Mouse (Mus musculus): Measurements from ENCODE around the gene Exosc1. TPM values are rescaled to one million over a fixed set of nuclear protein-coding genes. Genes with fewer than 3 reads are reported as not detected.
A peak's percentile ranks its signal among the peaks of the same experiment; 100 is the strongest.
"Not testable (repeated sequence)": the region's sequence is repeated elsewhere in the genome, so short reads cannot be mapped to it uniquely, and the experiment has no call there.

Gene Exosc1
- total RNA-seq, 2 experiments from 2014 or later = 25.8 to 26.8 TPM

GRCm38 (mm10) chr19:41914592-41914882 is 18.7 kb downstream of the Exosc1 start:
- not testable (repeated sequence) for DNase-seq (ENCODE audit: low spot score in 2 of 2)

- no peak for DNase-seq (ENCODE audit: low spot score in 2 of 2)
These were observed 19.2 kb downstream of the Exosc1 start for GRCm38 (mm10) chr19:41913774-41914591.

- peak; percentile 48 to 54 for DNase-seq (ENCODE audit: low spot score in 2 of 2)
These were observed 20.8 kb downstream of the Exosc1 start for GRCm38 (mm10) chr19:41912121-41913080.

- DNase-seq (ENCODE audit: low spot score in 2 of 2) = peak; percentile 93 to 97
These were observed 21.8 kb downstream of the Exosc1 start, which contains the start of gene Pgam1 for GRCm38 (mm10) chr19:41911178-41912073. TSS of gene Pgam1 (plus strand) at chr19:41911923.

- DNase-seq (ENCODE audit: low spot score in 2 of 2) = no peak
These were observed 22.8 kb downstream of the Exosc1 start for GRCm38 (mm10) chr19:41910396-41910795.

- no peak for DNase-seq (ENCODE audit: low spot score in 2 of 2)
These were observed 24.5 kb downstream of the Exosc1 start for GRCm38 (mm10) chr19:41908736-41909135.

GRCm38 (mm10) chr19:41907079-41907760 is 26.0 kb downstream of the Exosc1 start:
- DNase-seq (ENCODE audit: low spot score in 2 of 2) = no peak

- DNase-seq (ENCODE audit: low spot score in 2 of 2) = no peak
These were observed 26.7 kb downstream of the Exosc1 start for GRCm38 (mm10) chr19:41906311-41907078.

- DNase-seq (ENCODE audit: low spot score in 2 of 2) = no peak
These were observed 28.0 kb downstream of the Exosc1 start for GRCm38 (mm10) chr19:41905246-41905645.

GRCm38 (mm10) chr19:41902848-41903593 is 30.2 kb downstream of the Exosc1 start:
- DNase-seq (ENCODE audit: low spot score in 2 of 2) = no peak

- no peak for DNase-seq (ENCODE audit: low spot score in 2 of 2)
These were observed 31.5 kb downstream of the Exosc1 start for GRCm38 (mm10) chr19:41901696-41902095.

- DNase-seq (ENCODE audit: low spot score in 2 of 2) = no peak
These were observed 32.6 kb downstream of the Exosc1 start for GRCm38 (mm10) chr19:41900495-41901090.

GRCm38 (mm10) chr19:41898860-41899259 is 34.4 kb downstream of the Exosc1 start:
- DNase-seq (ENCODE audit: low spot score in 2 of 2) = peak in 1 of 2 experiments; percentile 22

- no peak for DNase-seq (ENCODE audit: low spot score in 2 of 2)
These were observed 36.9 kb downstream of the Exosc1 start for GRCm38 (mm10) chr19:41896319-41896711.

- peak; percentile 57 to 64 for DNase-seq (ENCODE audit: low spot score in 2 of 2)
These were observed 37.5 kb downstream of the Exosc1 start, which contains the start of gene Rrp12 for GRCm38 (mm10) chr19:41895460-41896318. TSS of gene Rrp12 (minus strand) at chr19:41896173.

- DNase-seq (ENCODE audit: low spot score in 2 of 2) = no peak
These were observed 38.3 kb downstream of the Exosc1 start for GRCm38 (mm10) chr19:41894959-41895358.

- DNase-seq (ENCODE audit: low spot score in 2 of 2) = no peak
These were observed 45.0 kb downstream of the Exosc1 start for GRCm38 (mm10) chr19:41888191-41888590.

Measured in adrenal gland, adult 18-20 months (tissue).